Mouse (Mus musculus): ENCODE measurements around the gene Hook2.

DNA sequence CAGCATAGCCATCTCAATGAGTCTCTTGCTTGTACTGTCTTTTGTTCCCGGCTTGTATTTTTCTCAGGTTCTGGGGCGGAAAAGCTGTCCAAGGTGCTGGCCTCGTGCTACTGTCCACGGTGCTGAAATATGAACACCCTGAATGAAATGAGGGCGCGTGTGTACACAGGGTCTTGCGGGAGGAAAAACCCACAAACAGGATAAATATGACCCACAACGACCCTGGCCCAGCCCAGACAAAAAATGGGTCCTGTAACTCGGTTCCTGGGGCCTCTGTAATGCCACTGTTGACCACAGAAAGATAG lies 43.2 kb upstream of the Hook2 start:
- TF ChIP-seq CTCF (IDR thresholded peaks at IDR 0.05), result 0 out of 2 replicates have a peak, but pooled peaks have one; percentile 0
- 0 out of 2 replicates have a peak, but pooled peaks have one; percentile 33 for TF ChIP-seq EP300 (IDR thresholded peaks at IDR 0.05; ENCODE audit: insufficient read depth, low read depth, low read length)
- TF ChIP-seq POLR2A (IDR thresholded peaks at IDR 0.05; ENCODE audit: insufficient read depth, low read depth, low read length), result no peak

All from heart, adult 2 months (tissue).